Mouse (Mus musculus): ENCODE data around the gene Per1. TPM values are rescaled to one million over a fixed set of nuclear protein-coding genes. Genes with fewer than 3 reads are reported as not detected.
"Not testable (repeated sequence)": the region's sequence is repeated elsewhere in the genome, so short reads cannot be mapped to it uniquely, and the experiment has no call there.

The Per1 gene
- polyA plus RNA-seq, 1 experiment from 2014 or later: 7.3 TPM

- no peaks in the 10 kb centered on the region; the same call in 1 of the 2 replicates for H3K36me3 ChIP-seq (ENCODE audit: control insufficient read depth, insufficient read depth, low read length)
- H3K27me3 ChIP-seq (ENCODE audit: control insufficient read depth, insufficient read depth, low read length): 0 out of 2 replicates have a peak, but pooled peaks cover 2% of the 10 kb centered on the region
- WGBS: 89% methylated on average over 4 of the region's 4 CpGs
- DNase-seq (ENCODE audit: low spot score, missing footprints) (no peak), ATAC-seq (ENCODE audit: low FRiP score) (no peak)
- H3K4me3 ChIP-seq (ENCODE audit: low read depth, low read length): no peak overlapping the region
- H3K4me2 ChIP-seq: no peak overlapping the region
- H3K9me3 ChIP-seq (ENCODE audit: control insufficient read depth, low read length): no peaks in the 10 kb centered on the region
- no peak overlapping the region for H3K27ac ChIP-seq (ENCODE audit: low read depth, low read length)
- peaks cover 40% of the 10 kb centered on the region for H3K4me1 ChIP-seq (ENCODE audit: control insufficient read depth, insufficient read depth, low read length)
- H3K9ac ChIP-seq (ENCODE audit: low read length): no peak overlapping the region
Observed at GRCm38 (mm10) chr11:69092871-69093270, 2.1 kb upstream of the Per1 start.

DNA sequence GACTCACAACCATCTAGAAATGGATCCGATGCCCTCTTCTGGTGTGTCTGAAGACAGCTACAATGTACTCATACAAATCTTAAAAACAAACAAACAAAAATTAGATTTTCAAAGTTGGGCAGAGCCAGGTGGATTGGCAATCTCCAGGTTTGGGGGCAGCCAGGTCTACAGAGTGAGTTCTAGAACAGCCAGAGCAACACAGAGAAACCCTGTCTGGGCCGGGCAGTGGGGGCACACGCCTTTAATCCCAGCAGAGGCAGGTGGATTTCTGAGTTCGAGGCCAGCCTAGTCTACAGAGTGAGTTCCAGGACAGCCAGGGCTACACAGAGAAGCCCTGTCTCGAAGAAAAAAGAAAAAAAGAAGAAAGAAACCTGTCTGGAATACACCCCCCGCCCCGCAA lies 1.2 kb upstream of the Per1 start:
- H3K9ac ChIP-seq (ENCODE audit: low read length); H3K9me3 ChIP-seq (ENCODE audit: control insufficient read depth, low read length); H3K36me3 ChIP-seq (ENCODE audit: control insufficient read depth, insufficient read depth, low read length); H3K27me3 ChIP-seq (ENCODE audit: control insufficient read depth, insufficient read depth, low read length); H3K4me2 ChIP-seq; H3K4me3 ChIP-seq (ENCODE audit: low read depth, low read length); ATAC-seq (ENCODE audit: low FRiP score); H3K27ac ChIP-seq (ENCODE audit: low read depth, low read length); DNase-seq (ENCODE audit: low spot score, missing footprints): not testable (repeated sequence)
- WGBS: 87% methylated on average over 7 of the region's 7 CpGs
- peaks cover 49% of the 10 kb centered on the region for H3K4me1 ChIP-seq (ENCODE audit: control insufficient read depth, insufficient read depth, low read length)

- Histone ChIP-seq H3K9ac (ENCODE audit: low read length) (peak overlapping the region; percentile 54), H3K27ac (ENCODE audit: low read depth, low read length) (no peak overlapping the region), H3K4me1 (ENCODE audit: control insufficient read depth, insufficient read depth, low read length) (peaks cover 50% of the 10 kb centered on the region), H3K27me3 (ENCODE audit: control insufficient read depth, insufficient read depth, low read length) (0 out of 2 replicates have a peak, but pooled peaks cover 2% of the 10 kb centered on the region), H3K4me2 (peak overlapping the region; percentile 92), H3K4me3 (ENCODE audit: low read depth, low read length) (peak overlapping the region; percentile 43), H3K36me3 (ENCODE audit: control insufficient read depth, insufficient read depth, low read length) (no peaks in the 10 kb centered on the region), H3K9me3 (ENCODE audit: control insufficient read depth, low read length) (no peaks in the 10 kb centered on the region)
- ATAC-seq (ENCODE audit: low FRiP score) (no peak), DNase-seq (ENCODE audit: low spot score, missing footprints) (peak; percentile 91)
- WGBS: 3% methylated on average over 27 of the region's 27 CpGs
Observed at GRCm38 (mm10) chr11:69095511-69096231, 654 bp downstream of the Per1 start.

DNA sequence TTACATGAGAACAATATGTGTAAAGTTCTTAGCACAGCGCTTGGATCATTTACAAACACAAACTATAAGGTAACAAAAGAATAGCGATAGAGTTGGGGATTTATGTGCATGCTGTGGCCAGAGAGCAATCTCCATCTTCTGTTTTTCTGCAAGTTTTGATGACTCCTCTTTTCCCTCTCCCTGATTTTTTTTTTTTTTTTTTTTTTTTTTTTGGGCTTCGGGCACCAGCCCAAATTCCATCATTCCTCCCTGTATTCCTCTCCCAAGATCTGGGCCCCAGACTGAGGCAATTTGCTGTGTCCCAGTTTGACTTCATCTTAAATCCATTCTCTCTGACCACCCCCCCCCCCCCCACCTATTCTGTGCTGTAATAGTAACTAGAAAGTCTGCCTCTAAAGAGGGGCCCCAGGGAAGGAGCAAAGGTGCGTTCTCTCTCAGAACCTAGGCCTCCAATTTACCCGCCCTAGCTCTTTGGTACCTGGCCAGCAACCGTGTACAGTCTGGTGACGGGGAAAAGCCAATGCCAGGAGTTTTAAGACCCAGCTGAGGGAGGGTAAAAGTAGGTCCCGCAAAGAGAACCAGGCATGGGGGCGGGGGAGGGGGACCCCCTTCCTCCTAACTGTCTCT lies 1.5 kb downstream of the Per1 start:
- Histone ChIP-seq H3K4me3 (ENCODE audit: low read depth, low read length) (peak overlapping the region; percentile 22), H3K27me3 (ENCODE audit: control insufficient read depth, insufficient read depth, low read length) (0 out of 2 replicates have a peak, but pooled peaks cover 2% of the 10 kb centered on the region), H3K27ac (ENCODE audit: low read depth, low read length) (no peak overlapping the region; the same call in 1 of the 2 replicates), H3K9me3 (ENCODE audit: control insufficient read depth, low read length) (no peaks in the 10 kb centered on the region), H3K4me2 (peak overlapping the region; percentile 92), H3K36me3 (ENCODE audit: control insufficient read depth, insufficient read depth, low read length) (no peaks in the 10 kb centered on the region), H3K4me1 (ENCODE audit: control insufficient read depth, insufficient read depth, low read length) (peaks cover 50% of the 10 kb centered on the region), H3K9ac (ENCODE audit: low read length) (peak overlapping the region; percentile 52)
- DNase-seq (ENCODE audit: low spot score, missing footprints): peak; percentile 90
- WGBS: 17% methylated on average over 9 of the region's 9 CpGs
- no peak for ATAC-seq (ENCODE audit: low FRiP score)

DNA sequence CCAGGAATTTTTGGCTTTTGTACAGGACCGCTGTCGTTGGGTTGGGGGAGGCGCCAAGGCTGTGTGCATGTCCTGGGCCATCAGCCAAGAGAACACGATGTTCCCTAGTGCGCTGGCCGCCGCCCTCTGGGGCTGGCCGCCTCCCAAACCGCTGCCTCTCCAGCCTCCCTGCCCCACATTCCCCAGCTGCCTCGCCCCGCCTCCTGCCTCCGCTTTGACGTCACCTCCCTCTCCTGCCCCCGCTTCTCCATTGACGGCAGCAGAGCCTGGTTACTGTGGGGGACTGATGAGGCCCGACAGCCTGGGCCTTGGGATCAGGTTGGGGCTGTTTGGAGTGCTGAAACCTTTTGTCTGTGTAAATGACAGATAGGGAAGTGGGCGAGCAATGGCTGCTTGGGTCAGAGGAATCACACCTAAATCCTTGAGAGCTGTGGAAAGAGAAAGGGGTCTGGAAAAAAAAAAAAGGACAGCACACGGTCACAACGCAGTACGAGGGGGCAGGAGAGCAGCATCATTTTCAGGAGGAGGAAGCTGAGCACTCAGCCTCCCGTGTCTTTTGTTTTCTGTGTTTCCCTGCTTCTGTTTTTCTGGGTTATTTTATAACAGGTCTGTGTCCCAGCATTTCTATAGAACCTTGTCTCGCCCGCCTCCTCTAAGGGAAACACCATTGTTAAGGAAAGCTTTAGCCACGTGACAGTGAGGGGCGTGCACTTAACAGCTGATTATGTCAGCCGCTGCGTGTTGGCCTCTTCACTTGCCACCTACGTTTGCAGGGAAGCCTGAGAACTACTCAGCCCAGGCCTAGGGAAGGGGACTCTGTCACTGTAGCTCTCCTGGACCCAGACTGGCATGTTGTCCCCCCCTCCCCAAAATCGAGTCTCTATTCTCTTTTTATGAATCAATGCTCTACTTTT lies 2.2 kb downstream of the Per1 start:
- peak overlapping the region; percentile 92 for H3K4me2 ChIP-seq
- H3K27me3 ChIP-seq (ENCODE audit: control insufficient read depth, insufficient read depth, low read length): 0 out of 2 replicates have a peak, but pooled peaks cover 2% of the 10 kb centered on the region
- peak overlapping the region; percentile 45; the same call in 1 of the 2 replicates for H3K27ac ChIP-seq (ENCODE audit: low read depth, low read length)
- H3K36me3 ChIP-seq (ENCODE audit: control insufficient read depth, insufficient read depth, low read length): no peaks in the 10 kb centered on the region
- no peaks in the 10 kb centered on the region for H3K9me3 ChIP-seq (ENCODE audit: control insufficient read depth, low read length)
- ATAC-seq (ENCODE audit: low FRiP score): peak; percentile 13; the same call in 1 of the 2 replicates
- 2% methylated on average over 29 of the region's 29 CpGs for WGBS
- H3K9ac ChIP-seq (ENCODE audit: low read length): peak overlapping the region; percentile 52
- H3K4me1 ChIP-seq (ENCODE audit: control insufficient read depth, insufficient read depth, low read length): peaks cover 50% of the 10 kb centered on the region
- peak; percentile 94 for DNase-seq (ENCODE audit: low spot score, missing footprints)
- peak overlapping the region; percentile 22 for H3K4me3 ChIP-seq (ENCODE audit: low read depth, low read length)

- H3K9ac ChIP-seq (ENCODE audit: low read length): no peak overlapping the region; the same call in 1 of the 2 replicates
- H3K4me3 ChIP-seq (ENCODE audit: low read depth, low read length): peak overlapping the region; percentile 50
- DNase-seq (ENCODE audit: low spot score, missing footprints) (no peak), ATAC-seq (ENCODE audit: low FRiP score) (no peak)
- 27% methylated on average over 8 of the region's 8 CpGs for WGBS
- H3K9me3 ChIP-seq (ENCODE audit: control insufficient read depth, low read length): no peaks in the 10 kb centered on the region
- H3K27ac ChIP-seq (ENCODE audit: low read depth, low read length): no peak overlapping the region
- peak overlapping the region; percentile 95 for H3K4me2 ChIP-seq
- H3K27me3 ChIP-seq (ENCODE audit: control insufficient read depth, insufficient read depth, low read length): 0 out of 2 replicates have a peak, but pooled peaks cover 2% of the 10 kb centered on the region
- no peaks in the 10 kb centered on the region for H3K36me3 ChIP-seq (ENCODE audit: control insufficient read depth, insufficient read depth, low read length)
- peaks cover 50% of the 10 kb centered on the region for H3K4me1 ChIP-seq (ENCODE audit: control insufficient read depth, insufficient read depth, low read length)
Observed at GRCm38 (mm10) chr11:69098039-69098761, 3.2 kb downstream of the Per1 start.

- Histone ChIP-seq H3K4me2 (peak overlapping the region; percentile 95), H3K27ac (ENCODE audit: low read depth, low read length) (0 out of 2 replicates have a peak overlapping the region, but pooled peaks have one; percentile 3), H3K4me1 (ENCODE audit: control insufficient read depth, insufficient read depth, low read length) (peaks cover 50% of the 10 kb centered on the region), H3K9me3 (ENCODE audit: control insufficient read depth, low read length) (no peaks in the 10 kb centered on the region), H3K36me3 (ENCODE audit: control insufficient read depth, insufficient read depth, low read length) (no peaks in the 10 kb centered on the region; the same call in 1 of the 2 replicates), H3K4me3 (ENCODE audit: low read depth, low read length) (peak overlapping the region; percentile 50), H3K27me3 (ENCODE audit: control insufficient read depth, insufficient read depth, low read length) (0 out of 2 replicates have a peak, but pooled peaks cover 2% of the 10 kb centered on the region), H3K9ac (ENCODE audit: low read length) (peak overlapping the region; percentile 69)
- WGBS: under 1% methylated on average over 19 of the region's 19 CpGs
- peak; percentile 97 for DNase-seq (ENCODE audit: low spot score, missing footprints)
- peak; percentile 66 for ATAC-seq (ENCODE audit: low FRiP score)
Observed at GRCm38 (mm10) chr11:69098762-69099091, 3.7 kb downstream of the Per1 start.
